Mouse (Mus musculus): ENCODE data around the gene Setx. TPM values are rescaled to one million over a fixed set of nuclear protein-coding genes. Genes with fewer than 3 reads are reported as not detected.
A peak's percentile ranks its signal among the peaks of the same experiment; 100 is the strongest.
"Not testable (repeated sequence)": the region's sequence is repeated elsewhere in the genome, so short reads cannot be mapped to it uniquely, and the experiment has no call there.

Gene Setx
- polyA plus RNA-seq, 1 experiment from 2014 or later: 3.3 TPM

DNA sequence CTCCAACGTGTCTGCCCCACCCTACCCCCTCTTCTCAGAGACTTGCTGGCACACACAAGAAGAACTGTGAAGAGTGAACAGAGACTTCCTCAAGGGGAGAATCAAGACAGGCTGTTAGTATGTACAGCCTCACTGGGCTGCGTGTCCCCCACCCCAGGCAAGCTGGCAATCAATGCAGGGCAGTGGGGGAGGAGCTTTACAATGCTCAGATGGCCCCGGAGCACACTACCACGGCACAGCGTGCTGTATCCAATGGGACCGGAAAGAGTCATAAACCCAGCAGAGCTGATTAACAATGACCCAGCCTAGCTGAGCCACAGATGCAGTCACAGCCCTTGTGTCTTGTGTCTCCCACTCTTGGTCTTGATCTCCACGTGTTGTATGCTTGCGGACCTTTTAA, 25.2 kb upstream of the Setx start:
- Histone ChIP-seq H3K4me1 (replicated peaks) (no peaks in the 10 kb centered on the region), H3K9ac (no peak overlapping the region), H3K4me3 (replicated peaks) (no peak overlapping the region), H3K27me3 (no peaks in the 10 kb centered on the region), H3K27ac (replicated peaks) (no peak overlapping the region), H3K36me3 (replicated peaks) (no peaks in the 10 kb centered on the region), H3K9me3 (replicated peaks) (no peaks in the 10 kb centered on the region), H3K4me2 (no peak overlapping the region)
- ATAC-seq (ENCODE audit: insufficient read depth): no peak
- 67% methylated on average over 8 of the region's 8 CpGs for WGBS (ENCODE audit: insufficient replicate concordance)

GRCm38 (mm10) chr2:29099646-29100045, 24.3 kb upstream of the Setx start:
- no peaks in the 10 kb centered on the region for H3K27me3 ChIP-seq
- H3K4me3 ChIP-seq (replicated peaks): no peak overlapping the region
- no peak overlapping the region for H3K27ac ChIP-seq (replicated peaks)
- H3K4me1 ChIP-seq (replicated peaks): no peaks in the 10 kb centered on the region
- no peak overlapping the region for H3K9ac ChIP-seq
- H3K4me2 ChIP-seq: no peak overlapping the region
- H3K36me3 ChIP-seq (replicated peaks): no peaks in the 10 kb centered on the region
- H3K9me3 ChIP-seq (replicated peaks): no peaks in the 10 kb centered on the region
- WGBS (ENCODE audit: insufficient replicate concordance): 70% methylated on average over 14 of the region's 14 CpGs
- no peak for ATAC-seq (ENCODE audit: insufficient read depth)

GRCm38 (mm10) chr2:29100822-29101534, 23.0 kb upstream of the Setx start:
- Histone ChIP-seq H3K4me3 (replicated peaks) (peak overlapping the region; percentile 17), H3K9ac (no peak overlapping the region), H3K4me1 (replicated peaks) (no peaks in the 10 kb centered on the region), H3K9me3 (replicated peaks) (no peaks in the 10 kb centered on the region), H3K4me2 (peak overlapping the region; percentile 43), H3K27ac (replicated peaks) (no peak overlapping the region), H3K27me3 (no peaks in the 10 kb centered on the region), H3K36me3 (replicated peaks) (no peaks in the 10 kb centered on the region)
- whole genome bisulfite sequencing (ENCODE audit: insufficient replicate concordance): 38% methylated on average over 7 of the region's 7 CpGs
- ATAC-seq (ENCODE audit: insufficient read depth): no peak

DNA sequence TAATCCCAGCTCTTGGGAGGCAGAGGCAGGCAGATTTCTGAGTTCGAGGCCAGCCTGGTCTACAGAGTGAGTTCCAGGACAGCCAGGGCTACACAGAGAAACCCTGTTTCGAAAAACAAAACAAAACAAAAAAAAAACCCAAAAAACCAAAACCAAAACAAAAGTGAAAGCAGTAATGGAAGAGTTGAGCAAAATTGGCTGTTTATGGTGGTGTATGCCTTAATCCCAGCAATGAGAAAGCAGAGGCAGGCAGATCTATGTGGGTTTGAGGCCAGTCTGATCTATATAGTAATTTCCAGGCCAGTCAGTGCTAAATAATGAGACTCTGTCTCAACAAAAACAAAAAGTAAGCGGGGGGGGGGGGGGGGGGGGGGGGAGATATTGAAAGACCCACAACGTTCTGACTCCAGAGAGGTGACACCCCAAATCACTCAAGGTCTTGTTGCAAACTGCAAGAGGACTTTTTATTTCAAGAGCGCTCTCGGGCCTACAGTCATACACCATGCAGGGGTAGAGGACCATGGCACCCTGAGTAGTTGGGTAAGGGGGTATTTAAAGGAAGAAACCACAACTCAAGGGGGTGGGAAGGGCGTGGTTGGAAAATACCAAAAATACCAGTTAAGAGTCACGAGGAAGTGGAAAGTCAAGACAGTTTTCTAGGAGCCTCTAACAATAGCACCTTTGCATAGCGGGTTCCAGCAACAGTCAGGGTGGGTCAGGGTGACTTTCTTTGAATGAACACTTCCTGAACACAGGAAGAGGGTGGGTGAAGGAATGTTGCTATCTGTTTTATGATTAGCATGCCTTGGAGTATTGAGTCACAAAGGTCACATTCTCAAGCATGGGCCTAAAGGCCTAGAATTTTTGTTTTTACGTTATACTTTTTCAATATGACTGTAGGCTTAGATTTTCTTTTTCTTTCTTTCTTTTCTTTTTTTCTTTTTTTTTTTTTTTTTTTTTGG, 21.3 kb upstream of the Setx start:
- ATAC-seq (ENCODE audit: insufficient read depth); H3K27me3 ChIP-seq; H3K27ac ChIP-seq (replicated peaks); H3K4me3 ChIP-seq (replicated peaks); H3K36me3 ChIP-seq (replicated peaks); H3K9ac ChIP-seq; H3K9me3 ChIP-seq (replicated peaks); H3K4me1 ChIP-seq (replicated peaks); H3K4me2 ChIP-seq: not testable (repeated sequence)
- WGBS (ENCODE audit: insufficient replicate concordance): 57% methylated on average over 10 of the region's 10 CpGs

DNA sequence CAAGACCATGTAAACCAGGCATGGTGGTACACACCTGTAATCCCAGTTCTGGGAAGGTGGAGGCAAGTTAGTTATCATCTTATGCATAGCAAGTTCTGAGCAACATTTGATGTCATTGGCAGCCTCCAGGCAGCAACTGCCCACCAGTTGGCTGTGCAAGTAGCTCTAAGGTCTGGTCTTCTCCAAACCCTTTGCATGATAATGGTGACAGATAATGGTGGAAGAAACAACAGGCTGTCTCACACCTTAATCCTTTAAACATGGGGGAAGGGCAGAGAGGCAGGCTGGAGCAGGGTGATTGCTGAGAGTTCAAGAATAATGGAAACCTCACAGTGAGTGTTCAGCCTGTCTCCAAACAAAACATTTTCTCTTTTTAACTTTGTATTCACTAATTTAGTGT, 3.0 kb upstream of the Setx start:
- Histone ChIP-seq H3K27ac (replicated peaks) (no peak overlapping the region), H3K4me2 (no peak overlapping the region), H3K9ac (no peak overlapping the region), H3K4me3 (replicated peaks) (no peak overlapping the region), H3K4me1 (replicated peaks) (peaks cover 12% of the 10 kb centered on the region), H3K36me3 (replicated peaks) (no peaks in the 10 kb centered on the region), H3K27me3 (no peaks in the 10 kb centered on the region), H3K9me3 (replicated peaks) (no peaks in the 10 kb centered on the region)
- ATAC-seq (ENCODE audit: insufficient read depth): no peak

- Histone ChIP-seq H3K27me3 (no peaks in the 10 kb centered on the region), H3K4me3 (replicated peaks) (no peak overlapping the region), H3K36me3 (replicated peaks) (peaks cover 4% of the 10 kb centered on the region; the same call in 1 of the 2 replicates), H3K9ac (no peak overlapping the region), H3K4me1 (replicated peaks) (peaks cover 20% of the 10 kb centered on the region), H3K27ac (replicated peaks) (0 out of 2 replicates have a peak overlapping the region, but pooled peaks have one; percentile 4), H3K4me2 (no peak overlapping the region), H3K9me3 (replicated peaks) (no peaks in the 10 kb centered on the region)
- ATAC-seq (ENCODE audit: insufficient read depth): no peak
- 48% methylated on average over 3 of the region's 3 CpGs for WGBS (ENCODE audit: insufficient replicate concordance)
Measured at GRCm38 (mm10) chr2:29122446-29122845, 1.5 kb upstream of the Setx start.

DNA sequence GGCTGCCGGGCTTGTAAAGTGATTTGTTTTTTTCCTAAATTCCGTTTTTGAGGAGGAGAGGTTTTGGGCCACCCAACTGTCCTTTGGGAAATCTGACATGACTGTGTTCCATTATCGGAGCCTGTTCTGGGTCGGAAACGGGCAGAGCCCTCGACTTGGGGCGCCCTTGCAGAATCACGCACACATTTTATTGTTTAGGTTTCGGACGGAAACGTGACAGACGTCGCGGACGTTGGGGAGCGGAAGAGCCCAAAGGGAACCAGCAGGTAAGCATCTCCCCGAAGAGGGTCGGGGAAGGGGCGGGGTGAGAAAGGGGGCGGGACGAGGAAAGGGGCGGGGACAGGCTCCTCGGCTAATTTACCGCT, 572 bp downstream of the Setx start:
- H3K27ac ChIP-seq (replicated peaks): peak overlapping the region; percentile 95
- no peaks in the 10 kb centered on the region for H3K27me3 ChIP-seq
- WGBS (ENCODE audit: insufficient replicate concordance): under 1% methylated on average over 24 of the region's 24 CpGs
- H3K4me1 ChIP-seq (replicated peaks): peaks cover 20% of the 10 kb centered on the region
- peak overlapping the region; percentile 86 for H3K4me2 ChIP-seq
- H3K9me3 ChIP-seq (replicated peaks): no peaks in the 10 kb centered on the region
- peak overlapping the region; percentile 86 for H3K9ac ChIP-seq
- ATAC-seq (ENCODE audit: insufficient read depth): no peak
- H3K4me3 ChIP-seq (replicated peaks): peak overlapping the region; percentile 91
- peaks cover 14% of the 10 kb centered on the region for H3K36me3 ChIP-seq (replicated peaks)

DNA sequence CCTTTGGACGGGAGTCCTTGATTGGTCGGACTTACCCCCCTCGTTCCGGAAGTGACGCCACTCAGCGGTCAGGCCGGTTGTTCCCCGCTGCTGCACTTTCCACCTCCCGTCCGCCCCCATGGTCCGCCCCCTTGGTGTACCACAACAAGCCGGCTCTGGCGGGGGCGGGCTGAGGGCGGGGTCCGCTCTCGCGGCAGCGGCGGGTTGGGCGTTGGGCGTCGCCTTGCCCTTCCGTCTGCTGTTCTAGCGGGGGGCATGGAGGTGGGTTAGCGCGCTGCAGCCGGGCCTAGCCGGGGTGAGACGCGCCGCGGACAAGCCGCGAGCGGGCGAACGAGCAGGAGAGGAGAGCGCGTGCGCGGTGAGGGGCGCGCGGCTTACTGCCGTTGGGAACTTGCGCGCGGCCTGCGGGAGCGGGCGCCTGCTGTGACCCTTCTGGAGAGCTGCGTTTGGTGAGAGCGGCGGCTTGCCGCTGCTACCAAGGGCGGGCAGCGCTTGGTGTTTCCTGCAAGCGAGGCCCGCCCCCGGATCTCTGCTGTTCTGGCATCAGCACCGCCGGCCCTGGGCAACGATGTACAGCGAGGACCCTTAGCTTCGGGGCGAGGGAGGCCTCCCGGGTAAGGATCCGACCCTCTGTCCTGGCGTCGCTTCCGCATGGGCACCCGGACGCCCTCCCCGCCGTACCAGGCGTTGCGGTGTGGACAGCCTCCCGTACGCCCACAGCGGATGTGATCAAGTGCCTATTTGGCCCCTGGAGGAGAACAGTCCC, 1.1 kb downstream of the Setx start:
- Histone ChIP-seq H3K9ac (peak overlapping the region; percentile 86), H3K4me1 (replicated peaks) (peaks cover 20% of the 10 kb centered on the region), H3K36me3 (replicated peaks) (peaks cover 19% of the 10 kb centered on the region), H3K4me3 (replicated peaks) (peak overlapping the region; percentile 91), H3K9me3 (replicated peaks) (no peaks in the 10 kb centered on the region), H3K27me3 (no peaks in the 10 kb centered on the region), H3K4me2 (peak overlapping the region; percentile 86), H3K27ac (replicated peaks) (peak overlapping the region; percentile 95)
- under 1% methylated on average over 81 of the region's 81 CpGs for WGBS (ENCODE audit: insufficient replicate concordance)
- peak; percentile 96 for ATAC-seq (ENCODE audit: insufficient read depth)

- Histone ChIP-seq H3K27me3 (no peaks in the 10 kb centered on the region), H3K4me2 (no peak overlapping the region), H3K4me3 (replicated peaks) (no peak overlapping the region), H3K9ac (no peak overlapping the region), H3K4me1 (replicated peaks) (peaks cover 13% of the 10 kb centered on the region), H3K9me3 (replicated peaks) (no peaks in the 10 kb centered on the region), H3K36me3 (replicated peaks) (peaks cover 55% of the 10 kb centered on the region), H3K27ac (replicated peaks) (no peak overlapping the region)
- ATAC-seq (ENCODE audit: insufficient read depth): no peak
- WGBS (ENCODE audit: insufficient replicate concordance): 73% methylated on average over 7 of the region's 7 CpGs
Measured at GRCm38 (mm10) chr2:29130118-29130899, 6.3 kb downstream of the Setx start.

GRCm38 (mm10) chr2:29135161-29135560, 11.2 kb downstream of the Setx start:
- Histone ChIP-seq H3K4me1 (replicated peaks) (no peaks in the 10 kb centered on the region), H3K9me3 (replicated peaks) (no peaks in the 10 kb centered on the region), H3K4me3 (replicated peaks) (no peak overlapping the region), H3K9ac (no peak overlapping the region), H3K27me3 (no peaks in the 10 kb centered on the region), H3K4me2 (no peak overlapping the region), H3K36me3 (replicated peaks) (peaks cover 62% of the 10 kb centered on the region), H3K27ac (replicated peaks) (no peak overlapping the region)
- ATAC-seq (ENCODE audit: insufficient read depth): no peak

All from liver, embryonic 15.5 days (tissue).